Mouse (Mus musculus): ENCODE measurements around the gene Gfm1.

Gene Gfm1

DNA sequence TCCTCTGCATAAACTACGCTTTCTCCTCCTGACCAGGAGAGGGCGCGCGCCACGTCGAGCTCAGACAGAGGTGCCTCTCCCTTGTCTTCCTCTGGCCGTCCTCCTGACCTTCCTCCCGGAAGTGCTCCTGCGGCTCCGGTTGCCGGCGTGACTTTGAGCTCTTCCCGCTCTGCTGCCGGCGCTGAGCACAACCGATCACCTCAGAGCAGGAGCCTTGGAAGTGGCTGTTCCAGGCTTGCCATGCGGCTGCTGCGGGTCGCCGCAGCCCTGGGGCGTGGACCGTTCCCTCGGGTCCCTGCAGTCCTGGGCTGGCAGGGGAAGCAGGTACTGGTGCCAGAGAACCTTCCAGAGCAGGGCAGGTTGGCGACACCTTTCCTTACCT is at the start of gene Gfm1:
Gfm1 (plus strand) TSS at position 98 of the 382 bp plus-strand sequence.
- peak; percentile 77 to 83 for DNase-seq (ENCODE audit: low spot score in 2 of 2)

- no peak for DNase-seq (ENCODE audit: low spot score in 2 of 2)
These were observed 428 bp upstream of the Gfm1 start for GRCm38 (mm10) chr3:67429338-67429998.

DNA sequence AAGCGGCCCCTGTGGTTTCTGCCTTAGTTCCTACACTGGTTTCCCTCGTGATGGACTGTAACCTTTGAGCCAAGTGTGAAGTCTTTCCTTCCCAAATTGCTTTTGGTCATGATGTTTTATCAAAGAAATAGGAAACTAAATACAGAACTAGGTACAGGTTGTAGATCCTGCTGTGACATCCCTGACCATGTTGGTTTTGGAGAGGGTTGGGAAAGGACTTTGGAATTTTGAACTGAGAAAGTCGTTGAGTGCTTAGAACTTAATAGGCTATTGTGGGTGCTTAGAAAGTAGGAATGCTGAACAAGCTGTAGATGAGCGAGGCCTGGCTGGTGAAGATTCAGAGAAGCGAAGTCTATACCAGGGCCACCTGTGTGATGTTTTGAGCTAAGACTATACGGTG is 4.1 kb downstream of the Gfm1 start:
- DNase-seq (ENCODE audit: low spot score in 2 of 2) = no peak

DNA sequence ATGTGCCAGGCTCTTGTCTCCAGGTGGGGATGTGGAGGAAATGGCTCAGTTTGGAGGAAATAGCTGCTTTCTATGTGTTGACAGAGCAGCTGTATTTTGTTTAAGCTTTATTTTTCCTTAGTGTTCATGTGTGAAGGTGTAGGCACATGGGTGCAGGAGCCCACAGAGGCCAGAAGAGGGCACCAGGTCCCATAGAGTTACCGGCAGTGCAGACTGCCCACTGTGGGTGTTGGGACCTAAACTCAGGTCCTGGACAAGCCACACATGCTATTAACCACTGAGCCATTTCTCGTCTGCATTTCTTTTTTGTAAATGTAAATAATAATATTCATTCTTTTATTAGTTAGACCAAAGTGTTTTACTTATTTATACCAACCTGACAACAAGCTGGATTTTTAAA is 17.2 kb downstream of the Gfm1 start:
- no peak for DNase-seq (ENCODE audit: low spot score in 2 of 2)

GRCm38 (mm10) chr3:67449660-67450059 is 19.8 kb downstream of the Gfm1 start:
- DNase-seq (ENCODE audit: low spot score in 2 of 2) = no peak

- no peak for DNase-seq (ENCODE audit: low spot score in 2 of 2)
These were observed 20.8 kb downstream of the Gfm1 start for GRCm38 (mm10) chr3:67450601-67451210.

DNA sequence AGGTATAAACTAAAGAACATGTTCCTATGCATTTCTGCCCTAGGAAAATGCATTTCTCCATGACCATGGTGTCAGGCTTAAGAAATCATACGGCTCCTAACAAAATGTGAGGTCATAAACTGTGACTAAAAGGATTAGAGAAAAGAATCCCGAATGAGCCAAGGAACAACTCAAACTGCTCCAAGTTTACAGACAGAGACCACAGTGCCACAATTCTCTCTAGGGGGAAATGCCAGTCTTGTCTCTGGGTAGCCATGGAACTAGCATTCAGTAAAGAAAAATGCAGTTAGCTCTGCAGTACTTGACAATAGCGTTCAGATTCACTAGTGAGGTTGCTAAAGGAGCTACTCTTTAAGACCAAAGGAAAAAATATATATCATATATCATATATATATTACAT is 30.0 kb downstream of the Gfm1 start:
- DNase-seq (ENCODE audit: low spot score in 2 of 2) = no peak

DNA sequence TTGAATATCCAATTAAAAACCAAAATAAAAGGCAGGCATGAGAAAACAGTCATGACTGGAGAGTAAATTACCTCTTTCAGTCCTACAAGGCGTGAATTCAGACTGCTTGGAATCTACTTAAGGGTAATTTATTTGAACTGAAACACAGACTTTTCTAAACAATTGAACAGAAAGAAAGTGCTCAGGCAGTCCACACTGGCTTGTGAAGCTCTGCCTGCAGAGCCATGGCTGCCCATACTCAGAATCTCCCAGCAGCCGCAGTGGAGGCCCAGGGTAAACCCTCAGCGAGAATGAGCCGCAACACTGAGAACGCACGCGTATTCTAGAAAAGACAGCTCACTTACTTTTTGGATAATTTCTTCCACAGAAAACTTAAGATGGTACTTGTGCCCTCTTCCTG is 32.1 kb downstream of the Gfm1 start:
- no peak for DNase-seq (ENCODE audit: low spot score in 2 of 2)

DNA sequence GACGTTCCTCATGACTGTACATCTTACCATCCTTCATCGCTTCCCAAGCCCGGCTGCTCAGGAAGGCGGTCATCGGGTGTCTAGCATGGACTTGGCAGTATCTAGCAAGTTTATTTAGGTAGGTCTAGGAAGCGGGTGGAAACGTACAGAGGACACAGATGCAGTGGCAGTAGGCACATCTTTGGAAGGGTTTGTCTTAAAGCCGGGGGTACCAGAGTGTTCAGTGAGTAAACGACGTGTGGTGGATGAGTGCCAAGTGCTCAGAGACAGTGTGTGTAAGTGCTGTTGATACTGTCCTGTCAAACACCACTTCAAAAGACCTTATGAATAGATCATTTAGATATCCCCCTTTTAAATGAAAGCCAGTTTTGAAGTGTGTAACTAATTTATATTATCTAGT is 32.7 kb downstream of the Gfm1 start:
- no peak for DNase-seq (ENCODE audit: low spot score in 2 of 2)

GRCm38 (mm10) chr3:67463001-67463400 is 33.1 kb downstream of the Gfm1 start:
- no peak for DNase-seq (ENCODE audit: low spot score in 2 of 2)

GRCm38 (mm10) chr3:67463450-67464372 is 33.8 kb downstream of the Gfm1 start, which contains the start of gene Lxn:
Gene Lxn, minus strand, starts transcription at chr3:67463926.
- DNase-seq (ENCODE audit: low spot score in 2 of 2) = peak; percentile 31 to 62

DNA sequence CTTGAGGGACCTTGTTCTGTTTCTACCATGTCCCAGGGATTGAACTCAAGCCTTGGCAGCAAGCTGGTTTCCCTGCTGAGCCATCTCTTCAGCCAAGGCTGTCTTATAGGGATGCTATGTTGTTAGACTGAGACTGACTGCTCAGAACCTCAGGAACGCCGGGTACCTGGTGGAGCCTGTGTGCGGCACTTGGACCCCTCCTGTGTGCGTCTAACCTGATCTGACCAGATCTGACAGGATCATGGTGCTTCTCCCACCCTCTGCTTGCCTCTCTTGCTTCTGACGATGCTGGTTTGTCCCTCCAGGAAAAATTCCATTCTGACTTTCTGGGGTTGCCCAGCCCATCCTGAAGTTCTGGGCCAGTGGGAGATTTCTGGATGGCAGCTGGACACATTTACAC is 36.7 kb downstream of the Gfm1 start:
- DNase-seq (ENCODE audit: low spot score in 2 of 2) = no peak

DNA sequence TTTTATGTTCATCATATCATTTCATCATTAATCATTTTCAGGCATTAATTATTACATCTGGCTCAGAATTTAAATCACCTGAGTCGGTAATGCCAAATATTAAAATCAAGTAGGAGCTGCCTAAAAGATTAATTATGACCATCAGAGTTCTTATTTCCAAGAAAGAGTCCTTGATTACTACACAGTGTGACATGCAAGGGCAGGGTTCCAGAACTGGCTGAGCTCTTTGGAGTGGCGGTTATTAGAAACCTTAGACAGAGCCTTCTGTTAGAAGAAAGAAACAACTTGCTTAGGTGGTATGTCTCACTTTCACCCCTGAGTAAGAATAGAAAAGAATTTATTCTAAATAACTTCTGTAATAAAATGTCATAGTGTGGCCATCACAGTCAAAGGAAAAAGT is 37.4 kb downstream of the Gfm1 start:
- no peak for DNase-seq (ENCODE audit: low spot score in 2 of 2)

- no peak for DNase-seq (ENCODE audit: low spot score in 2 of 2)
These were observed 41.7 kb downstream of the Gfm1 start for GRCm38 (mm10) chr3:67471408-67472127.

DNA sequence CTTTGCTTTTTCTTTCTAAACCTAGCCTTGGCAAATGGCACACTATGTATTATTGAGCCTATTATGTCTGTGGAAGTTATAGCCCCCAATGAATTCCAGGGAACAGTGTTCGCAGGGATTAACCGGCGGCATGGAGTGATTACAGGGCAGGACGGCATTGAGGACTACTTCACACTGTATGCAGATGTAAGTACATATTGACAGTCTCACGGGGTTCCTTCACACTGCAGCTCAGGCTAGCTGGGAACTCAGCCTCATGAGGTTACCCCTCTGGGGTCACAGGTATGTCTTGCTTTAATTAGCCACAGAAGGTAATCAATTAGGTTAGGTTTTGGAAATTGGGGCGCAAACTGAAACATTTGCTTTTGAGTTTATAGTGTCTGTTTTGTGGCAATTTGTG is 43.5 kb downstream of the Gfm1 start:
- DNase-seq (ENCODE audit: low spot score in 2 of 2) = no peak

DNA sequence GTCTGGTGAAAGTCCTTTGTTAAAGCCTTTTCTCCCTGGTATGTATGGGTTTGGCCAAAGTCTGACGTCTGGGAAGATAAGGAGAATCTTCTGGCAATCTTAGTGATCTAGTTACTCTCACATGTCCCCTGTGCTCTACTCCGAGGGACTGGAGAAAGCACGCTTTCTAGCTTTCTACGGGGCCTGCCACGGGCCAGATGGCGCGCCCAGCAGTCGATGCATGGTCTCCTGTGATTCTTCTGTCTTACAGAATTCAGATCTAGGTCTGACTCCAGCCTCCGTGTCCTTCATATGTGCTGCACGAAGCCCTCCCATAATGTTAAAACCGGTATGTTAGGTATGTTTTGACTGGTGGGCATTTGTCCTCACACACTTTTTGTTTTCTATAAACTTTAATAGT is 49.9 kb downstream of the Gfm1 start:
- DNase-seq (ENCODE audit: low spot score in 2 of 2) = no peak

DNA sequence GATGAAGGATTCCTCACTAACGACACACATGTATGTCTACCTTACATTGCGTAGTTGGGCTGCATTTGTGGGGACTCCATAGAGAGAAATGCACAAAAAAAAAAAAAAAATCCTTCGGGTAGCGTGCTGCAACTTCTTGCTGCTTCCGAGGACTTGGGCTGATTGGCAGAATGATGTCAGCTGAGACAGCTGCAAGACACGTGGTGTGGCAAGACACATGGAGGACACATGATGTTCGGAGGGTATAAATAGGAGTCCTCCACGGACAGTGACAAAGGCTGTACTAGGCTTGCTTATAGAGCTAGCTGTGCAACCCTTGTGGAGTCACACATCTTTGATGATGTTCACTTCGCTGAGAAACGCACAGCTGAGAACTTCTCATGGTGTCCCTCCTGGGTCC is 52.5 kb downstream of the Gfm1 start:
- no peak for DNase-seq (ENCODE audit: low spot score in 2 of 2)

- DNase-seq (ENCODE audit: low spot score in 2 of 2) = no peak
These were observed 55.3 kb downstream of the Gfm1 start for GRCm38 (mm10) chr3:67485233-67485632.

DNA sequence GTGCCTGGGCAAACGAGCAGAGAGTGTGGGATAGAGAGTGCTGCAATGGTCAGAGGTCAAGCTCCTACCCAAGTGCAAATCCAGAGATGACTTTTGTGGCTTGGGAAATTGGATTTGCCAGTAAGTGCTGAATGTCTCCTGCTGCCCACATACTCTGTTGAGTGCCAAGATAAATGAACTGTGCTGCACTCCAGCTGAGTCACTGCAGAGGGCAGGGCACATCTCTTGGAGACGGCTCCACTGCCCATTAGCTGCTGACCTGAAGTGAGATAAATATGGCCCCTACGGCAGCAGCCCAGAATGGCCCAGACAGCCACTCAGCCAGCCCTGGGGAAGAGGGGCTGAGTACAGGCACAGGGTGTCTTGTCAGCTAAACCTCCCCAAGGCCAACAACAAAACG is 60.3 kb downstream of the Gfm1 start:
- DNase-seq (ENCODE audit: low spot score in 2 of 2) = no peak

GRCm38 (mm10) chr3:67492086-67492869 is 62.4 kb downstream of the Gfm1 start:
- DNase-seq (ENCODE audit: low spot score in 2 of 2) = peak in 1 of 2 experiments; percentile 29

- DNase-seq (ENCODE audit: low spot score in 2 of 2) = no peak
These were observed 63.2 kb downstream of the Gfm1 start for GRCm38 (mm10) chr3:67493132-67493531.

Measured in frontal cortex, postnatal 14 days (tissue).